Mouse (Mus musculus) kidney, adult 8-10 months (tissue): ENCODE results near the gene Pou4f2.

ENCODE experiments used
- DNase-seq, 2 experiments: peaks; one replicate each; pipeline ENCODE4 v3.0.0; 2022

Gene Pou4f2

GRCm38 (mm10) chr8:78390756-78391155, 45.7 kb downstream of the Pou4f2 start:
- DNase-seq: no peak
